ENCODE assay signal across 11 mouse cellular contexts in genomic region chr5:113219876-113220275, GRCm38 (mm10). TPM values are rescaled to one million over a fixed set of nuclear protein-coding genes. Genes with fewer than 3 reads are reported as not detected.
A peak's percentile ranks its signal among the peaks of the same experiment; 100 is the strongest.
DNase-seq lines count a peak whose midpoint lies in the region; ATAC-seq and TF ChIP-seq lines count a peak whose summit lies in the region.
"Had no signal": no experiment of that assay in that cellular context is flagged by ENCODE, and none has a peak within 500 bp of the region (broad histone marks: within the 10 kb centered on the region; RNA-seq: fewer than 3 reads in every experiment).

No protein-coding gene starts in this region.

- H3K27ac ChIP-seq in hindbrain, embryonic 12.5 days = no peak overlapping the region
- no peak overlapping the region for H3K27ac ChIP-seq in hindbrain, embryonic 11.5 days (ENCODE audit: low read depth, low read length)
- H3K27ac ChIP-seq in cortical plate, adult 2 months (ENCODE audit: insufficient read depth, low read length) = no peak overlapping the region
- H3K27ac ChIP-seq in hindbrain, embryonic 13.5 days = no peak overlapping the region
- H3K27ac ChIP-seq in liver, postnatal 0 days (ENCODE audit: low read depth) = peak overlapping the region; percentile 90

- no peak for TF ChIP-seq CTCF in cortical plate, adult 2 months (IDR thresholded peaks at IDR 0.05; ENCODE audit: extremely low read depth, insufficient read depth, low read length)
- no peak for TF ChIP-seq CTCF in liver, postnatal 0 days (IDR thresholded peaks at IDR 0.05; ENCODE audit: low read depth)

- TF ChIP-seq POLR2A in cortical plate, adult 2 months (IDR thresholded peaks at IDR 0.05; ENCODE audit: extremely low read depth, insufficient read depth, low read length) = no peak

- H3K4me3 ChIP-seq in hindbrain, embryonic 12.5 days = 0 out of 2 replicates have a peak overlapping the region, but pooled peaks have one; percentile 54
- no peak overlapping the region for H3K4me3 ChIP-seq in hindbrain, embryonic 11.5 days (ENCODE audit: low read depth, low read length)
- H3K4me3 ChIP-seq in cortical plate, adult 2 months (ENCODE audit: insufficient read depth, low read length) = peak overlapping the region; percentile 43; the same call in 1 of the 2 replicates
- no peak overlapping the region for H3K4me3 ChIP-seq in hindbrain, embryonic 13.5 days
- H3K4me3 ChIP-seq in liver, postnatal 0 days (ENCODE audit: low read depth, low read length) = peak overlapping the region; percentile 64; the same call in 1 of the 2 replicates

- peak overlapping the region; percentile 96; the same call in 1 of the 2 replicates for H3K4me2 ChIP-seq in hindbrain, embryonic 12.5 days (replicated peaks)
- no peak overlapping the region for H3K4me2 ChIP-seq in hindbrain, embryonic 11.5 days (replicated peaks; ENCODE audit: low read depth, low read length)
- H3K4me2 ChIP-seq in hindbrain, embryonic 13.5 days = peak overlapping the region; percentile 86; the same call in 1 of the 2 replicates
- H3K4me2 ChIP-seq in liver, postnatal 0 days (ENCODE audit: low read depth, low read length) = peak overlapping the region; percentile 93

- no peak overlapping the region for H3K9ac ChIP-seq in hindbrain, embryonic 12.5 days
- no peak overlapping the region for H3K9ac ChIP-seq in hindbrain, embryonic 11.5 days (ENCODE audit: low read depth, low read length)
- H3K9ac ChIP-seq in hindbrain, embryonic 13.5 days = no peak overlapping the region
- H3K9ac ChIP-seq in liver, postnatal 0 days (replicated peaks) = no peak overlapping the region

- peaks cover 12% of the 10 kb centered on the region for H3K27me3 ChIP-seq in hindbrain, embryonic 12.5 days
- H3K27me3 ChIP-seq in hindbrain, embryonic 11.5 days (ENCODE audit: control insufficient read depth, insufficient read depth, low read length) = no peaks in the 10 kb centered on the region
- H3K27me3 ChIP-seq in hindbrain, embryonic 13.5 days = peaks cover 21% of the 10 kb centered on the region
- H3K27me3 ChIP-seq in liver, postnatal 0 days (ENCODE audit: insufficient read depth, low read length) = 0 out of 2 replicates have a peak, but pooled peaks cover 2% of the 10 kb centered on the region

- no peaks in the 10 kb centered on the region for H3K36me3 ChIP-seq in hindbrain, embryonic 12.5 days
- H3K36me3 ChIP-seq in hindbrain, embryonic 11.5 days (ENCODE audit: control insufficient read depth, insufficient read depth, low read length) = no peaks in the 10 kb centered on the region
- H3K36me3 ChIP-seq in hindbrain, embryonic 13.5 days = no peaks in the 10 kb centered on the region
- H3K36me3 ChIP-seq in liver, postnatal 0 days (replicated peaks; ENCODE audit: insufficient read depth, low read length) = no peaks in the 10 kb centered on the region

- TF ChIP-seq EP300 in liver, postnatal 0 days (IDR thresholded peaks at IDR 0.05; ENCODE audit: low read depth) = no peak

- peaks cover 7% of the 10 kb centered on the region; the same call in 1 of the 2 replicates for H3K4me1 ChIP-seq in hindbrain, embryonic 12.5 days
- H3K4me1 ChIP-seq in hindbrain, embryonic 11.5 days (replicated peaks; ENCODE audit: control insufficient read depth, insufficient read depth, low read length) = no peaks in the 10 kb centered on the region
- H3K4me1 ChIP-seq in cortical plate, adult 2 months (ENCODE audit: control insufficient read depth, insufficient read depth, low read length) = 0 out of 2 replicates have a peak, but pooled peaks cover 1% of the 10 kb centered on the region
- peaks cover 8% of the 10 kb centered on the region for H3K4me1 ChIP-seq in hindbrain, embryonic 13.5 days (replicated peaks)
- peaks cover 14% of the 10 kb centered on the region for H3K4me1 ChIP-seq in liver, postnatal 0 days (ENCODE audit: insufficient read depth)

- H3K9me3 ChIP-seq in hindbrain, embryonic 12.5 days (replicated peaks) = no peaks in the 10 kb centered on the region
- H3K9me3 ChIP-seq in hindbrain, embryonic 11.5 days (ENCODE audit: control insufficient read depth, low read length) = no peaks in the 10 kb centered on the region
- no peaks in the 10 kb centered on the region for H3K9me3 ChIP-seq in hindbrain, embryonic 13.5 days
- H3K9me3 ChIP-seq in liver, postnatal 0 days (ENCODE audit: low read length) = no peaks in the 10 kb centered on the region

- ATAC-seq in hindbrain, embryonic 12.5 days (ENCODE audit: low FRiP score) = no peak
- no peak for ATAC-seq in hindbrain, embryonic 11.5 days (ENCODE audit: low FRiP score)
- ATAC-seq in hindbrain, embryonic 13.5 days (ENCODE audit: low FRiP score) = no peak
- no peak for ATAC-seq in liver, postnatal 0 days

- intact Hi-C loops in left cerebral cortex, postnatal 10 days (cut with DNase I) = loop anchor here (2.0 kb wide), 1 partner anchor 39 kb away; no protein-coding TSS in a partner anchor

- DNase-seq in hindbrain, embryonic 11.5 days (ENCODE audit: low spot score) = no peak
- no peak for DNase-seq in liver, postnatal 0 days
- no peak for DNase-seq in c-Kit-positive CD71-positive TER-119-positive erythroid progenitor cells, embryonic 14.5 days (ENCODE audit: low spot score)
- no peak for DNase-seq in layer of hippocampus, postnatal 14 days (ENCODE audit: low spot score in 2 of 2)
- DNase-seq in left cerebral cortex, postnatal 10 days (ENCODE audit: extremely low spot score in 1 of 2, low spot score in 2 of 2) = no peak
- DNase-seq: thymus, adult 18-20 months had no signal

- 54% methylated on average over 7 of the region's 7 CpGs for WGBS in hindbrain, embryonic 12.5 days
- WGBS in hindbrain, embryonic 11.5 days = 54% methylated on average over 7 of the region's 7 CpGs
- 48% methylated on average over 7 of the region's 7 CpGs for WGBS in hindbrain, embryonic 13.5 days
- 48% methylated on average over 7 of the region's 7 CpGs for WGBS in liver, postnatal 0 days (ENCODE audit: insufficient replicate concordance)

RNA-seq across cellular contexts. Expression of gene 2900026A02Rik, which starts 1.2 kb away (rescaled TPM):
- 3.6 and 4.5 TPM in 2 replicates for polyA plus RNA-seq in hindbrain, embryonic 12.5 days (2016; fragmentation: Nextera tagmentation; extraction: Ambion mirVana)
- 1.2 and 1.5 TPM in 2 replicates for polyA plus RNA-seq in hindbrain, embryonic 11.5 days (2014; fragmentation: Nextera tagmentation; extraction: Ambion mirVana)
- 25.4 and 28.2 TPM in 2 replicates for polyA plus RNA-seq in cortical plate, adult 2 months (2012; rRNA removed)
- 2.4 and 2.7 TPM in 2 replicates for polyA plus RNA-seq in hindbrain, embryonic 13.5 days (2015; fragmentation: Nextera tagmentation; extraction: Ambion mirVana)
- polyA plus RNA-seq in liver, postnatal 0 days (2015; fragmentation: Nextera tagmentation; extraction: Ambion mirVana) = 2.7 and 3.1 TPM in 2 replicates
- total RNA-seq in layer of hippocampus, postnatal 14 days (2021) = 10 to 100 TPM; 69.6 to 70.6 TPM
- total RNA-seq in left cerebral cortex, postnatal 10 days (2021) = 10 to 100 TPM; 63.4 to 65.6 TPM

RNA-seq across cellular contexts. Expression of gene Tmem211, which starts 6.8 kb away (rescaled TPM):
- polyA plus RNA-seq in hindbrain, embryonic 12.5 days (2016; fragmentation: Nextera tagmentation; extraction: Ambion mirVana) = 0.15 TPM in 1 of 2 replicates, not detected in the other
- polyA plus RNA-seq in hindbrain, embryonic 11.5 days (2014; fragmentation: Nextera tagmentation; extraction: Ambion mirVana) = 0.08 TPM in 1 of 2 replicates, not detected in the other
- not detected in 2 replicates for polyA plus RNA-seq in cortical plate, adult 2 months (2012; rRNA removed)
- not detected in 2 replicates for polyA plus RNA-seq in hindbrain, embryonic 13.5 days (2015; fragmentation: Nextera tagmentation; extraction: Ambion mirVana)
- not detected in 2 replicates for polyA plus RNA-seq in liver, postnatal 0 days (2015; fragmentation: Nextera tagmentation; extraction: Ambion mirVana)
- not detected for total RNA-seq in layer of hippocampus, postnatal 14 days (2021)
- not detected for total RNA-seq in left cerebral cortex, postnatal 10 days (2021)
- total RNA-seq: adrenal gland, postnatal 4 days had no signal
- polyA plus RNA-seq: gonadal fat pad, adult 2 months had no signal

Comparison
In these comparisons a context has a peak if more than half of its experiments do, and no peak if none do; other contexts are left out.
1. H3K4me3 ChIP-seq: peak in hindbrain, embryonic 12.5 days (single experiment), cortical plate, adult 2 months (single experiment) and liver, postnatal 0 days (single experiment); none in hindbrain, embryonic 11.5 days (single experiment) and hindbrain, embryonic 13.5 days (single experiment).